Mouse (Mus musculus) forebrain, embryonic 12.5 days (tissue): ENCODE results near the gene Stxbp3. TPM values are rescaled to one million over a fixed set of nuclear protein-coding genes. Genes with fewer than 3 reads are reported as not detected.
"Not testable (repeated sequence)": the region's sequence is repeated elsewhere in the genome, so short reads cannot be mapped to it uniquely, and the experiment has no call there.

ENCODE experiments used
- ATAC-seq: fragments of 200-750 bp; cut with Nextera tagmentation; 2 replicates; pipeline ENCODE4 v1.8.0; 2017; ENCODE audit warnings: moderate TSS enrichment; ENCODE audit not compliant: low FRiP score
- H3K27ac ChIP-seq: fragments of 300-500 bp; sonication (generic); 2 replicates; pipeline ENCODE4 v1.5.1; 2016; ENCODE audit warnings: mild to moderate bottlenecking
- H3K27me3 ChIP-seq: fragments of 300-500 bp; sonication (generic); 2 replicates; pipeline ENCODE4 v1.6.1; 2016; ENCODE audit warnings: mild to moderate bottlenecking
- H3K36me3 ChIP-seq: fragments of 300-500 bp; sonication (generic); replicated peaks from 2 replicates; pipeline ENCODE4 v1.6.1; 2016; ENCODE audit warnings: mild to moderate bottlenecking
- H3K4me1 ChIP-seq: fragments of 300-500 bp; sonication (generic); 2 replicates; pipeline ENCODE4 v1.6.1; 2016
- H3K4me2 ChIP-seq: fragments of 300-500 bp; sonication (generic); 2 replicates; pipeline ENCODE4 v1.6.1; 2016; ENCODE audit warnings: mild to moderate bottlenecking, moderate library complexity
- H3K4me3 ChIP-seq: fragments of 300-500 bp; sonication (generic); replicated peaks from 2 replicates; pipeline ENCODE4 v1.5.1; 2016; ENCODE audit warnings: mild to moderate bottlenecking
- H3K9ac ChIP-seq: fragments of 300-500 bp; sonication (generic); 2 replicates; pipeline ENCODE4 v1.6.1; 2016; ENCODE audit warnings: mild to moderate bottlenecking
- H3K9me3 ChIP-seq: fragments of 300-500 bp; sonication (generic); 2 replicates; pipeline ENCODE4 v1.6.1; 2016
- WGBS: fragments of 180-500 bp; shearing (Covaris S2); methylation state at CpG from one replicate; pipeline ENCODE4 v1.1.7; 2016; 5-methylcytosine and 5-hydroxymethylcytosine counted together
- polyA plus RNA-seq: library from polyadenylated mRNA; unstranded; fragments of >200 nt; fragmentation: Nextera tagmentation; extraction: Ambion mirVana; gene quantifications from 2 replicates; pipeline ENCODE4 v1.2.1, GENCODE M21; 2016

Stxbp3 gene
- polyA plus RNA-seq, 1 experiment from 2014 or later: 23.1 TPM

DNA sequence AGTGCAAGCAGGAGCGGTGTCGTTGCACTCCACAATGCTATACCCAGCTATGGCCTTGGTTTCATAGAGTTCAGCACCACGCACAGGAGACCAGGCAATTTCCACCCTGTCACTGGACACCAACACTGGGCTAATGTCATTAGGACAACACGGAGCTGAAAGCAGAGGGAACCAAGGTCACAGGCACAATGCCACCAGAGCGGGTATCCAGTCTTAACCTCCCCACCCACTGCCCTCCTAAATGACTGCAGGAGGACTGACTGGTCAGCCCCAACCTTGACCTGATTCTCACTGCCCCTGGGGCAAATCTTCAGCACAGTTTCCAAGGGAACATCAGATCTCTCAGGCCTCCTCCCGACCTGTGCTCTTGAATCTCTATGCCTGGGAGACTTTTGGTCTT, 30.3 kb upstream of the Stxbp3 start:
- H3K4me1 ChIP-seq: no peaks in the 10 kb centered on the region; the same call in 1 of the 2 replicates
- ATAC-seq: no peak
- no peaks in the 10 kb centered on the region for H3K36me3 ChIP-seq
- H3K9ac ChIP-seq: no peak overlapping the region
- H3K27ac ChIP-seq: no peak overlapping the region
- H3K4me2 ChIP-seq: no peak overlapping the region
- H3K27me3 ChIP-seq: no peaks in the 10 kb centered on the region
- H3K9me3 ChIP-seq: peaks cover 5% of the 10 kb centered on the region; the same call in 1 of the 2 replicates
- 80% methylated on average over 6 of the region's 6 CpGs for WGBS
- no peak overlapping the region for H3K4me3 ChIP-seq

DNA sequence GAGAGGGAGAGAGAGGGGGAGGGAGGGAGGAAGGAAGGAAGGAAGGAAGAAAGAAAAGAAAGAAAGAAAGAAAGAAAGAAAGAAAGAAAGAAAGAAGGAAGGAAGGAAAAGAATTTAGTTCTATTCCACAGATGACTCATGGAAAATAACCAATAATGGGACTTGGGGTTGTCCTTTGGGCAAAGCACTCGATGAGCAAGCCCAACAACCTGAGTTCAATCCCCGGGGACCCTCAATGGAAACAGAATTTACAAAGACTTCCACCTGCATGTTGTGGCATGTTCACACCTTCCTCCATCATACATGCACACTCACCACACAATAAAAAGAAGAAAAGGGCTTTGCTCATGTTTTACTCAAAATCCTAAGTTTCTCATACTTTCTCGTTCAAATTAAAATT, 27.1 kb upstream of the Stxbp3 start:
- ATAC-seq: no peak
- Histone ChIP-seq H3K4me1 (no peaks in the 10 kb centered on the region), H3K27me3 (no peaks in the 10 kb centered on the region), H3K9ac (no peak overlapping the region), H3K27ac (no peak overlapping the region), H3K36me3 (no peaks in the 10 kb centered on the region), H3K4me2 (no peak overlapping the region), H3K4me3 (no peak overlapping the region), H3K9me3 (peaks cover 5% of the 10 kb centered on the region; the same call in 1 of the 2 replicates)
- WGBS: 78% methylated on average over 3 of the region's 3 CpGs

DNA sequence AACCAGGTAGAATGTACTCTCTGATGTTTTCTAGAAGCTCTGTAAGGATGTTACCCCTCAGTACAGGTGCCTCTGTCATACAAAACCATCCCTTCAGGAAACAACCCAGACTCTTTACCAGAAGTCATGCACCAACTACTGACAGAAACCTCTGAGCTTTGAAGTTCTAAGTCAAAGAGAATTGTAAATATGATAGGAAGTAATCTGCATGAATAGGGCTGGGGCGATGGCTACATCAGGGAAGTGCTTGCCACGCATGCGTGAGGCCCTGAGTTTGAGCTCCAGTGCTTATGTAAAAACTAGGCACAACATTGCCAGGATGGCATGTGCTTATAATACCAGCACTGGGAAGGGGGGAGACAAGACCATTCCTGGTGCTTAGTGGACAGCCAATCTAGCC, 25.4 kb upstream of the Stxbp3 start:
- WGBS: 88% methylated on average over 3 of the region's 3 CpGs
- Histone ChIP-seq H3K36me3 (no peaks in the 10 kb centered on the region), H3K4me3 (no peak overlapping the region), H3K4me1 (no peaks in the 10 kb centered on the region), H3K27me3 (no peaks in the 10 kb centered on the region), H3K9ac (no peak overlapping the region), H3K27ac (no peak overlapping the region), H3K9me3 (peaks cover 5% of the 10 kb centered on the region; the same call in 1 of the 2 replicates), H3K4me2 (no peak overlapping the region)
- ATAC-seq: no peak

DNA sequence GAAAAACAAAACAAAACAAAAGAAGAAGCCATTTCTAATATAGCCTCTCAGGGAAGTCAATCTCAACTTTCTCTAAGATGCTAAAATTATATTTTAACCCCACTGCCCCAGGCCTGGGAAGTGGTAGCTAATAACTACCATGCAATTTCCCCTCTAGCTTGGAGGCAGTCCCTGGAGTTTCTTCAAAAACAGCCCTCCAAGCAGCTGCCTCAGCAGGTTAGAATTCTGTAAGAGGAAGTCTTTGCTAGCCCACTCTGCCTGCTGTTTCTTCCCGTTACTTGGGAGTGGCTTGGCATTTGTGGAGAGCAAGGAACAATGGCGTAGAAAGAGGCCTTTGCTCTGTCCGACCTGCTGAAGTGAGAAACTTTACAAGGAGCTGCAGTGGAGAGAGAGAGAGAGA, 24.8 kb upstream of the Stxbp3 start:
- no peak for ATAC-seq
- Histone ChIP-seq H3K36me3 (no peaks in the 10 kb centered on the region), H3K4me2 (no peak overlapping the region), H3K27ac (no peak overlapping the region), H3K9me3 (peaks cover 5% of the 10 kb centered on the region; the same call in 1 of the 2 replicates), H3K9ac (no peak overlapping the region), H3K4me1 (no peaks in the 10 kb centered on the region), H3K4me3 (no peak overlapping the region), H3K27me3 (no peaks in the 10 kb centered on the region)
- WGBS: 41% methylated on average over 3 of the region's 3 CpGs

DNA sequence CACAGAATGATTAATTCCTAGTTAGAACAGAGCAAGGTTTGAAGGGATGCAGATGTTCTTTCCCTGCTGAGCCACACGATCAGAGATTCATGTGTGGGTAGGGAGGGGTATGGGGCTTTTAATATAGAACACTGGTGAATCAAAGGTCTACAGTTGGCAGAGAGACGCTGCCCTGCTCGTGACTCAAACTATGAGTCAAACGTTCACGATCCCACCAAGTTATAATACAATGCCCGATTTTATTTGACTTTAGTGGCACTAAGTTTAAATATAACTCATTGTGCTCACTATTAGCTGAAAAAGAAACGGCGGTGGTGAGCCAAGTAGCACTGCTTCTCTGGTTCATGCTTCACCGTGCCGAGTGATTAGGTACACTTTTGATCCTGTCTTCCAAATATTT, 22.8 kb upstream of the Stxbp3 start:
- H3K27me3 ChIP-seq: no peaks in the 10 kb centered on the region
- 89% methylated on average over 10 of the region's 10 CpGs for WGBS
- H3K4me2 ChIP-seq: no peak overlapping the region
- H3K4me3 ChIP-seq: no peak overlapping the region
- H3K9me3 ChIP-seq: peaks cover 5% of the 10 kb centered on the region; the same call in 1 of the 2 replicates
- peaks cover 11% of the 10 kb centered on the region for H3K4me1 ChIP-seq
- H3K9ac ChIP-seq: no peak overlapping the region
- H3K27ac ChIP-seq: no peak overlapping the region
- H3K36me3 ChIP-seq: no peaks in the 10 kb centered on the region
- no peak for ATAC-seq

DNA sequence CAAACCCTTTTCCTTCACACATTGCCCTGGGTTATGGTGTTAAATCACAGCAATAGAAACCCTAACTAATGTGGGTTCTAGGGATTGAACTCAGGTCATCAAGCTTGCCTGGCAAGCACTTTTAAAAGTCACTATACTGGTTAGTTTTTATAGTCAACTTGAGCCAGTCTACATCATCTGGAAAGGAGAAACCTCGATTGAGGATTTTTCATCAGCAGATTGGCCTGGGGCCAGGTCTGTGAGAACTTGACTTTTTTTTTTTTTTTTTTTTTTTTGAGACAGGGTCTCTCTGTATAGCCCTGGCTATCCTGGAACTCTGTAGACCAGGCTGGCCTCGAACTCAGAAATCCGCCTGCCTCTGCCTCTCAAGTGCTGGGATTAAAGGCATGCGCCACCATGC, 22.0 kb upstream of the Stxbp3 start:
- H3K4me2 ChIP-seq, H3K36me3 ChIP-seq, H3K9ac ChIP-seq, H3K4me3 ChIP-seq, ATAC-seq, H3K27me3 ChIP-seq, H3K27ac ChIP-seq, H3K9me3 ChIP-seq: not testable (repeated sequence)
- peaks cover 15% of the 10 kb centered on the region for H3K4me1 ChIP-seq
- 89% methylated on average over 4 of the region's 4 CpGs for WGBS

DNA sequence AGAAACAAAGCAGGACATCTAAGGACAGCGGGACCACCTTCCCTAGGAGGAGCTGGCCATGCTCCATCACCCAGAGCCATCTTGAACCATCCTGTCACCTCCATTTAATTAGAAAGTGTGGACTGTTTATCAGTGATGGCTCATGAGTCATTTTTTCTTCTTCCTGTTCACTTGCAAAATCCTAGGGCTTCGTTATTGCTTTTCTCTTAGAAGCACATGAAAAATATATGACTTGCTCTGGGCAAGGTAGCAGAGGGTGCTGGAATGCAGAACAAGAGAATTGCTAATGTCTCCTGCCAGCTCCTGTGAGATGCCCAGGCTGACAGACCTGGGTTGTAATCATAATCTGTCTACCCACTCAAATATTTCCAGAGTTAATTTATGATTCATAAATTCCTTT, 20.5 kb upstream of the Stxbp3 start:
- no peak overlapping the region for H3K4me3 ChIP-seq
- no peak overlapping the region for H3K9ac ChIP-seq
- H3K27me3 ChIP-seq: no peaks in the 10 kb centered on the region
- no peak for ATAC-seq
- H3K9me3 ChIP-seq: no peaks in the 10 kb centered on the region
- no peak overlapping the region for H3K4me2 ChIP-seq
- H3K27ac ChIP-seq: no peak overlapping the region
- peaks cover 22% of the 10 kb centered on the region for H3K4me1 ChIP-seq
- WGBS: 82% methylated on average over 2 of the region's 2 CpGs
- no peaks in the 10 kb centered on the region for H3K36me3 ChIP-seq

DNA sequence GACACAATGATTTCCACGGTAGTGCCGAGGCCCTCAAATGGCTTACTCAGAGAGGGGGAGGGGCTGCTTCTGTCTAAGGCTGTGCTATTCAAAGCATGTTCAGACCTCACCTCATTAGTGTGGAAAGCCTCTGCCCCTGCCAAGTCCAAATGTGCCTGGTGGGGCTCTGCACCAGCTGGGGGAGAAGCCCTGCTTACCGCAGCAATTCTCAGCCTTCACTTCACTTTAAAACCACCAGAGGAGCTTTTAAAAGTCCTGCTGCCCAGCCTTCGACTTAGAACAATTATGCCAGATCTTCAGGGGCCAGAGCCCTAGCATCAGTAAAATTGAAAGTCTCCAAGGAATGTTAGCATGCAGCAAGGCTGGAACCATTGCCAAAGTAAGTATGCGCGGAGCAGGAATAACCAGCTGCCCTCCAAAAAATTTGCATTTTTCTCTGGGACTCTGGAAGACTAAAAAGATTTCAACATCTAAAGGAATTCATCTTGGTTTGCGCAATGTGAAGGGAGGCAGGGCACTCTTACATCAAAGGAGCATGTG, 18.0 kb upstream of the Stxbp3 start:
- no peaks in the 10 kb centered on the region for H3K27me3 ChIP-seq
- H3K4me2 ChIP-seq: peak overlapping the region; percentile 19; the same call in 1 of the 2 replicates
- no peak overlapping the region for H3K4me3 ChIP-seq
- ATAC-seq: peak; percentile 91
- H3K4me1 ChIP-seq: peaks cover 29% of the 10 kb centered on the region
- no peaks in the 10 kb centered on the region for H3K9me3 ChIP-seq
- H3K9ac ChIP-seq: no peak overlapping the region
- no peaks in the 10 kb centered on the region for H3K36me3 ChIP-seq
- H3K27ac ChIP-seq: peak overlapping the region; percentile 77
- WGBS: 15% methylated on average over 7 of the region's 7 CpGs

DNA sequence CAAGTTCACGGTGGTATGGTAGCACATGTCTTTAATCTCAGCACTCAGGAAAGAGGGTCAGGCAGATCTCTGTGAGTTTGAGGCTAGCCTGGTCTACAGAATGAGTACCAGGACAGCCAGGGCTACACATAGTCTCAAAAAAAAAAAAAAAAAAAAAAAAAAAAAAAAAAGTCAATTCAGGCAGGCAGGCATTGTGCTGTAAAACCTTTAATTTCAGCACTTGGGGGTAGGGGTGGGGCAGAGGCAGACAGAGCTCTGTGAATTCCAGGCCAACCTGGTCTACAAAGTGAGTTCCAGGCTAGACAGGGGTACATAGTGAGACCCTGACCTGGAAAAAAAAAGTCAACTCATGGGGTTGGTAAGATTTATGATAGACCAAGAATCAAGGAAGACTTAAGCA, 17.4 kb upstream of the Stxbp3 start:
- Histone ChIP-seq H3K27me3 (no peaks in the 10 kb centered on the region), H3K4me1 (peaks cover 29% of the 10 kb centered on the region), H3K9ac (no peak overlapping the region), H3K36me3 (no peaks in the 10 kb centered on the region), H3K4me3 (no peak overlapping the region), H3K4me2 (no peak overlapping the region), H3K27ac (peak overlapping the region; percentile 77), H3K9me3 (no peaks in the 10 kb centered on the region)
- 83% methylated on average over 1 of the region's 1 CpGs for WGBS
- ATAC-seq: peak; percentile 25

DNA sequence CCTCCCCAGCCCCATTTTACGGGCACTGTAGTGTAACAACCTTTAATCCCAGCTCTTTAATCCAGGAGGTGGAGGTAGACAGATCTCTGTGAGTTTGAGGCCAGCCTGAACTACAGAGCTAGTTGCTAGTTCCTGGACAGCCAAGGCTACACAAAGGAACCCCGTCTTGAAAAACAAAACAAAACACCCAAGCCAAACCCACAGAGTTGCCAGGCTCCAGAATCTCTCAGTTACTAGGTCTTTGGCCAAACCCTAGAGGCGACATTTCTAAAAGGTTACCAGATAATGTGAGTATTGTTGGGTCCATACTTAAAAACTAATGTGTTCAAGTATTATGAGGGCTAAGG, 16.8 kb upstream of the Stxbp3 start:
- no peak for ATAC-seq
- Histone ChIP-seq H3K9me3 (no peaks in the 10 kb centered on the region), H3K9ac (no peak overlapping the region), H3K4me2 (no peak overlapping the region), H3K4me3 (no peak overlapping the region), H3K4me1 (peaks cover 29% of the 10 kb centered on the region), H3K36me3 (no peaks in the 10 kb centered on the region), H3K27ac (no peak overlapping the region), H3K27me3 (no peaks in the 10 kb centered on the region)
- 30% methylated on average over 3 of the region's 3 CpGs for WGBS

DNA sequence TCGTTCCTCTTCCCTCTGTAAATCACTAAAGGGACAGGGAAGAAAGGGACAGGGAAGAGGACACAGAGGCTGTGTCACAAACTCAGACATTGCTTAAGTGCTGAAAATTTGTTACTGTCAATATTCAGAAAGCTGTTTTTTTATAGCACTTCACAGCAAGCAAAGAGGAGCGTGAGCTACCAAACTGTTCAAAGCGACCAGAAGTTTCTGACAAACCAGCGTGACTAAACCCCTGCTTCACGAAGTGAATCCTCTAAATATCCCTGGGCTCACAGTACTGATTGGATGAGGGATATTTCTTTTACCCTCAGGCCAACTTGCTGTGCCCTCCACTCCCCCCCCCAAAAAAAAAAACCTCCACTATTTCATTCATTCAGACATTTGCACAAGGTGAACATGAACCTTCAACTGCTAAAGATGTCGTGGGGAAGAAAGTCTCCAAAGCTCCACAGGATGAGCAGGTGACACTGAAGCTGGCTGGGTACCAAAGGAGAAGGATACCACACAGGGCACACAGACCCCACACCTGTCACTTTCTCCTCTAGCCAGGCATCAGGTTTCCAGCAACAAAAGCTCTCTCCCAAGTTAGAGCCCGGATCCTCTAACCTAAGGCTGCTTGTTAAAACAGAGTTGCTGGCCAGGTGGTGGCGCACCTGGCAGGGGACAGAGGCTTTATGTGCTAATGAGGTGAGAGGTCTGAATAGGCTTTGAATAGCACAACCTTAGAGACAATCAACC, 16.2 kb upstream of the Stxbp3 start:
- H3K9ac ChIP-seq: no peak overlapping the region

DNA sequence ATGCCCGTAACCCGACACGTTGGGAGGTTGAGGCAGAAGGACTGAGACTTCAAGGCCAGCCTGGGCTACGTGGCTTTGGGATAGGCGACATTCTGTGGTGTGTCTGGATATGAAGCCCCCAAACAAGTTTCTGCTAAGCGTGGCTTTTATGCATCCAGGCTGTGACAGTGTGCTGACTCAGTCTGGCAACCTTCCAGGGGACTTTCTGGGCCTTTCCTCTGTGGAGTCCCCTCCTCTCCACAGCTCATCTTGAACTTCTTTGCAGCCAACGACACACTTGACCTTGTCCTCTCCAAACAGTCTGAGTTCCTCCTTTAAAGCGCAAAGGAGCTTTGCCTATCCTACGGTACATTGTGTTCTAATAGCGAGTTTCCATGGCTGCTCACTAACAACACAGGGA, 15.5 kb upstream of the Stxbp3 start:
- H3K36me3 ChIP-seq: no peaks in the 10 kb centered on the region
- 67% methylated on average over 10 of the region's 10 CpGs for WGBS
- H3K4me1 ChIP-seq: peaks cover 29% of the 10 kb centered on the region

More for the DNA sequence above, 16.2 kb upstream of the Stxbp3 start:
- no peak for ATAC-seq
- peaks cover 29% of the 10 kb centered on the region for H3K4me1 ChIP-seq
- H3K4me2 ChIP-seq: no peak overlapping the region
- no peak overlapping the region for H3K27ac ChIP-seq
- H3K36me3 ChIP-seq: no peaks in the 10 kb centered on the region
- 0 out of 2 replicates have a peak, but pooled peaks cover 2% of the 10 kb centered on the region for H3K27me3 ChIP-seq
- H3K9me3 ChIP-seq: no peaks in the 10 kb centered on the region
- no peak overlapping the region for H3K4me3 ChIP-seq
- 36% methylated on average over 8 of the region's 8 CpGs for WGBS

DNA sequence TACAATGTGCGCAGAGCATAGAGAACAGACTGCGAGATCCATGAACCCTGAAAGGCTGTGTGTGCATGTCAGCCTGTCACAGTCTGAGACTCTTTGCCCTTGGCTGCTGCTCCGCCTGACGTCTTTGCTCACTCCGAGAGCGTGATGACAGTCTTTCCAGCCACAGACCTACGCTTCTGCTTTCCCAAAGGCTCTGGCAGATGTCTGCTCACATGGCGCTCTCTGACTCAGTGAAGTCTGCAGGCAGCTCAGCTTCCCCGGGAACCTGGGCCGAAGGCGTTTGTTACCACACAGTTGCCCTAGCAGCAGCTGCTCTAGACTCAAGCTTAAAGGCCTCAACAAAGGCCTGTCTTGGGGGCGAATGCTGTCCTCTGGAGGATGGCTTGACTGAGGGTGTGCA, 15.0 kb upstream of the Stxbp3 start:
- no peak for ATAC-seq
- H3K27ac ChIP-seq: no peak overlapping the region
- no peak overlapping the region for H3K4me3 ChIP-seq
- no peak overlapping the region for H3K4me2 ChIP-seq
- no peaks in the 10 kb centered on the region for H3K9me3 ChIP-seq
- no peak overlapping the region for H3K9ac ChIP-seq
- WGBS: 56% methylated on average over 12 of the region's 12 CpGs
- 0 out of 2 replicates have a peak, but pooled peaks cover 2% of the 10 kb centered on the region for H3K27me3 ChIP-seq
- no peaks in the 10 kb centered on the region for H3K36me3 ChIP-seq
- H3K4me1 ChIP-seq: peaks cover 29% of the 10 kb centered on the region

More for the DNA sequence above, 15.5 kb upstream of the Stxbp3 start:
- Histone ChIP-seq H3K27ac (no peak overlapping the region), H3K9ac (no peak overlapping the region), H3K4me3 (no peak overlapping the region), H3K4me2 (no peak overlapping the region), H3K27me3 (0 out of 2 replicates have a peak, but pooled peaks cover 2% of the 10 kb centered on the region), H3K9me3 (no peaks in the 10 kb centered on the region)
- ATAC-seq: no peak
